Mouse (Mus musculus): Measurements from ENCODE around the gene Fndc4. TPM values are rescaled to one million over a fixed set of nuclear protein-coding genes. Genes with fewer than 3 reads are reported as not detected.

Fndc4 gene
- polyA plus RNA-seq, 1 experiment: 3.6 TPM

DNA sequence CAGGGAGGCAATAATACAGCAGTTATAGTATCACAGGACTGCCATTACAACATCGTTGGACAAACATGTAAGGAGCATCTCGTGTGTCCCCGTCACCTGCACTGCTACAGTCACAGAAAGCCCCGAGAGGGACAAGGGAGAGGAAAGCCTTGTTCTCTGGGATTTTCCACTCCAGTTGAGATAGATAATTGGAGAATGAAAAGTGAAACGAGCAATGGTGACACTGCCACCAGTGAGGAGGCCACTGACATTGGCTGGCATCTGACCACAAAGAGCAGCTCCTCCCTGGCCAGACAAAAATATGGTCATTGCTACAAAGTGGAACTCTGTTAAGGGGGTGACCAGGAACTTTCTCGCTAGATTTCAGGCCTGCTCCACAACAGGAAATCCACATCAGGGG lies 28.2 kb downstream of the Fndc4 start:
- no peak for TF ChIP-seq CTCF (IDR thresholded peaks at IDR 0.05; ENCODE audit: extremely low read depth, insufficient read depth, insufficient read length, insufficient replicate concordance)
- TF ChIP-seq POLR2A (IDR thresholded peaks at IDR 0.05; ENCODE audit: low read depth, low read length): no peak
- H3K4me1 ChIP-seq (ENCODE audit: control insufficient read depth, insufficient read depth, insufficient read length): no peaks in the 10 kb centered on the region
- H3K27me3 ChIP-seq (ENCODE audit: control insufficient read depth, insufficient read depth, low read length): no peaks in the 10 kb centered on the region
- peaks cover 6% of the 10 kb centered on the region for H3K36me3 ChIP-seq (ENCODE audit: control insufficient read depth, insufficient read depth, low read length)
- WGBS: 71% methylated on average over 6 of the region's 6 CpGs
- H3K27ac ChIP-seq (ENCODE audit: insufficient read depth, low read length): no peak overlapping the region
- H3K4me3 ChIP-seq (ENCODE audit: extremely low read depth, insufficient read depth, insufficient read length): no peak overlapping the region
- DNase-seq (ENCODE audit: low read depth in 1 of 2, low spot score in 2 of 2): no peak

DNA sequence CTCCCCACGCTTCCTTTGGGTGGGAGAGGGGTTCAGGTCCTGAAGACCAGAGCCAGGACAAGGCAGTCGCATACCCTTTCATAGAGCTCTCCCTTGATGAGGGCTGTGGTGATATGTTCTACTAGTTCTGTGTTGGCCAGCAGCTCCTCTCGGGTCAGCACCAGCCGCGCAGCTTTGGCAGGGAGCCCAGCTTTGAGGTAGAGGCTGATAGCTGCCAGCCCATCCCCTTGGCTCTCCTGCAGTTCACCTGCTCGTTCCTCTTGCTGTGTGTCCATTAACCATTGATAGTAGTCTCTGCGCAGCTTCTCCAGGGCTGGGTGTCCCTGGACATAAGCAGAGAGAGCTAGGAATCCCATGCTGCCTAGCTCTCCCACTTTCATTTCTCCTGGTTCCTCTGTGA lies 29.8 kb downstream of the Fndc4 start:
- 77% methylated on average over 7 of the region's 7 CpGs for WGBS
- DNase-seq (ENCODE audit: low read depth in 1 of 2, low spot score in 2 of 2): no peak
- no peak overlapping the region for H3K27ac ChIP-seq (ENCODE audit: insufficient read depth, low read length)
- TF ChIP-seq CTCF (IDR thresholded peaks at IDR 0.05; ENCODE audit: extremely low read depth, insufficient read depth, insufficient read length, insufficient replicate concordance) (no peak), POLR2A (IDR thresholded peaks at IDR 0.05; ENCODE audit: low read depth, low read length) (no peak)
- peaks cover 8% of the 10 kb centered on the region for H3K36me3 ChIP-seq (ENCODE audit: control insufficient read depth, insufficient read depth, low read length)
- no peaks in the 10 kb centered on the region for H3K4me1 ChIP-seq (ENCODE audit: control insufficient read depth, insufficient read depth, insufficient read length)
- H3K27me3 ChIP-seq (ENCODE audit: control insufficient read depth, insufficient read depth, low read length): no peaks in the 10 kb centered on the region
- H3K4me3 ChIP-seq (ENCODE audit: extremely low read depth, insufficient read depth, insufficient read length): no peak overlapping the region

DNA sequence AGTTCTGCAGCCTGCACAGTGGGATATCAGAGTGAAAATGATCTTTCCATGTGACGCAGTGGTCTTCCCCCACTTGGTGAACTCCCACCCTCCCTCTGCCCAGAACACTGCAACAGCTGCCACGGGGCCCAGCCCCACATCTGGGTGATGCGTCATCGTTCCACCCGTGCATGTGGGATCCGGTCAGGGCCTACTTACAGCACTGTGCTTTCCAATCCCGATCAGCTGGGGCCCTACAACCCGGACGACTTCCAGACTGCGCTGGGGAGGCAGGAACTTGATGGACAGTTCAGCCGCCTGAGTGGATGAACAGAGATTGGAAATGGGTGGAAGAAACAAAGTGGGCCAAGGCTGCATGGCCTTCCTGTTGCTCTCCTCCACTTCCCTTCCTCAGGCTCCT lies 38.3 kb downstream of the Fndc4 start:
- TF ChIP-seq CTCF (IDR thresholded peaks at IDR 0.05; ENCODE audit: extremely low read depth, insufficient read depth, insufficient read length, insufficient replicate concordance) (no peak), POLR2A (IDR thresholded peaks at IDR 0.05; ENCODE audit: low read depth, low read length) (no peak)
- Histone ChIP-seq H3K27ac (ENCODE audit: insufficient read depth, low read length) (no peak overlapping the region), H3K4me1 (ENCODE audit: control insufficient read depth, insufficient read depth, insufficient read length) (peaks cover 3% of the 10 kb centered on the region; the same call in 1 of the 2 replicates), H3K4me3 (ENCODE audit: extremely low read depth, insufficient read depth, insufficient read length) (no peak overlapping the region), H3K27me3 (ENCODE audit: control insufficient read depth, insufficient read depth, low read length) (no peaks in the 10 kb centered on the region), H3K36me3 (ENCODE audit: control insufficient read depth, insufficient read depth, low read length) (peaks cover 12% of the 10 kb centered on the region; the same call in 1 of the 2 replicates)
- no peak for DNase-seq (ENCODE audit: low read depth in 1 of 2, low spot score in 2 of 2)
- 90% methylated on average over 11 of the region's 11 CpGs for WGBS

DNA sequence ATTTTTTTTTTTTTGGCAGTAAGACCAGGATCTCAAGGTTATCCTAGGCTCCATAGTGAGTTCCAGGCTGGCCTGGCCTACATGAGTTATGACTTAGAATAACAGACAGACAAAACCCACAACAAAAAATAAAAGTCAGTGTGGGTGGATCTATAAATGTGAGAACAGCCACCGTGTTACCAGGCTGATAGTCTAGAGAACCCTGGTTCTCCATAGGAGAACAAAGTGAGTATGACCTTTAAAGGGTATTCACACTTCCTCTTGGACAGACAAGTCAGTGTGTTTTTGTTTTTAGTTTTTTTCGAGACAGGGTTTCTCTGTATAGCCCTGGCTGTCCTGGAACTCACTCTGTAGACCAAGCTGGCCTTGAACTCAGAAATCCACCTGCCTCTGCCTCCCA lies 39.9 kb downstream of the Fndc4 start:
- no peak for DNase-seq (ENCODE audit: low read depth in 1 of 2, low spot score in 2 of 2)
- H3K36me3 ChIP-seq (ENCODE audit: control insufficient read depth, insufficient read depth, low read length): peaks cover 22% of the 10 kb centered on the region

DNA sequence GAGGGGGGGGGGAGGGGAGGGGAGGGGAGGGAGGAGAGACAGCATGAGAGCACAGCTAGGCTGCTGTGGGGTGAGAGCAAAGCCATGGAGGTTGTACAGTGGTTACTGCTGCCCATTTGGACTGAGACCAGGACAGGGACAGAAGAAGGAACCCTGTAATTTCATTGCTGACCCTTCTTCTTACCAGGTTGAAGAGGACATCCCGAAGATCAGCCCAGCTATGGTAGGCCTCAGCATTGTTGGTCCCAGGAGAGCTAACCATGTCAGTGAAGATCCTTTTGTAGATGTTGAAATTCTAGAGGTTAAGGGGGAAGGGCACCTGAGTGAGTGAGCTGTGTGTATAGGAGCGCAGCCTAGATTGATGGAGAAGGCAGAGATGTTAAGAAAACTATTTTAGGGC lies 40.5 kb downstream of the Fndc4 start:
- Histone ChIP-seq H3K27me3 (ENCODE audit: control insufficient read depth, insufficient read depth, low read length) (no peaks in the 10 kb centered on the region), H3K4me3 (ENCODE audit: extremely low read depth, insufficient read depth, insufficient read length) (no peak overlapping the region), H3K36me3 (ENCODE audit: control insufficient read depth, insufficient read depth, low read length) (peaks cover 28% of the 10 kb centered on the region), H3K4me1 (ENCODE audit: control insufficient read depth, insufficient read depth, insufficient read length) (peaks cover 3% of the 10 kb centered on the region; the same call in 1 of the 2 replicates), H3K27ac (ENCODE audit: insufficient read depth, low read length) (no peak overlapping the region)
- no peak for DNase-seq (ENCODE audit: low read depth in 1 of 2, low spot score in 2 of 2)
- TF ChIP-seq CTCF (IDR thresholded peaks at IDR 0.05; ENCODE audit: extremely low read depth, insufficient read depth, insufficient read length, insufficient replicate concordance) (no peak), POLR2A (IDR thresholded peaks at IDR 0.05; ENCODE audit: low read depth, low read length) (no peak)
- WGBS: 91% methylated on average over 2 of the region's 2 CpGs

More for the DNA sequence above, 39.9 kb downstream of the Fndc4 start:
- no peak overlapping the region for H3K27ac ChIP-seq (ENCODE audit: insufficient read depth, low read length)
- no peaks in the 10 kb centered on the region for H3K27me3 ChIP-seq (ENCODE audit: control insufficient read depth, insufficient read depth, low read length)
- H3K4me3 ChIP-seq (ENCODE audit: extremely low read depth, insufficient read depth, insufficient read length): no peak overlapping the region
- WGBS: 43% methylated on average over 2 of the region's 2 CpGs
- TF ChIP-seq POLR2A (IDR thresholded peaks at IDR 0.05; ENCODE audit: low read depth, low read length) (no peak), CTCF (IDR thresholded peaks at IDR 0.05; ENCODE audit: extremely low read depth, insufficient read depth, insufficient read length, insufficient replicate concordance) (no peak)
- peaks cover 3% of the 10 kb centered on the region; the same call in 1 of the 2 replicates for H3K4me1 ChIP-seq (ENCODE audit: control insufficient read depth, insufficient read depth, insufficient read length)

DNA sequence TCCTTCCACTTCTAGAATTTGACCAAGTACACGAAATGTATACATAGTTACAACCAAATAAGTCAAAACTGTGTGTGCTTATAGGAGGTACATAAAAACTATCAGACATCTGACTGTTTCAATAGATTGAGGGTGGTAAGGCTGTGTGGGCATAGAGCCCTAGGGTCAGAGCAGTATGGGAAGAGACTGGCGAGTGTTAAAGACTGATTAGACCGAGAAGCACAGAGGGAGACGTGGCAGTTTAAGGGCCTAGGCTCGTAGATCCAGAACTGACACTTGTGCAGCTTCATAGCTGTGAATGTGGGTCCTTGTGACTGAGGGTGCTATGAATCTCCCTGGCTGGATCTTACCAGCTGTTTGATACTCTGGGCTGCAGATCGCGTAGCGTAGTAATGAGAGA lies 41.0 kb downstream of the Fndc4 start:
- peaks cover 32% of the 10 kb centered on the region for H3K36me3 ChIP-seq (ENCODE audit: control insufficient read depth, insufficient read depth, low read length)
- no peaks in the 10 kb centered on the region for H3K27me3 ChIP-seq (ENCODE audit: control insufficient read depth, insufficient read depth, low read length)
- TF ChIP-seq POLR2A (IDR thresholded peaks at IDR 0.05; ENCODE audit: low read depth, low read length) (no peak), CTCF (IDR thresholded peaks at IDR 0.05; ENCODE audit: extremely low read depth, insufficient read depth, insufficient read length, insufficient replicate concordance) (no peak)
- WGBS: 81% methylated on average over 8 of the region's 8 CpGs
- H3K4me3 ChIP-seq (ENCODE audit: extremely low read depth, insufficient read depth, insufficient read length): no peak overlapping the region
- no peak overlapping the region for H3K27ac ChIP-seq (ENCODE audit: insufficient read depth, low read length)
- no peak for DNase-seq (ENCODE audit: low read depth in 1 of 2, low spot score in 2 of 2)
- peaks cover 3% of the 10 kb centered on the region; the same call in 1 of the 2 replicates for H3K4me1 ChIP-seq (ENCODE audit: control insufficient read depth, insufficient read depth, insufficient read length)

DNA sequence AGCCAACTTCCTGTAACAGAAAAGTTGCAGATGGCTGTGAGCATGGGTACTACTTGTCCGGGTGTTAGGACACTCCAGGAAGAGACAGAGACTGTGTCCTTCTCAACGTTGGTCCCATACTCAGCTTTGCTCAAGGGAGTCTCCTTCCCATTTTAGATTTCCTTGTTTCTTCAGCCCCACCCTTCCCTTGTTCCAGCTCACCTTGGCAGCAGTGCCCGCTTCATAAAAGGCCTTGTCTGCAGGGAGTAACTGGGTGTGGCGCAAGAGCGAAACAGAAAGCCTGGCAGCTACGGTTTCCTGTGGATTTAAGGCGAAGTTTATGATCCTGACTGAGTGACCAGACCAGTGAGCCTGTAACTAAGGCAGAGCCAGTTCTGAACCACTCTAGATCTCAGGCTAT lies 41.4 kb downstream of the Fndc4 start:
- 76% methylated on average over 7 of the region's 7 CpGs for WGBS
- H3K27me3 ChIP-seq (ENCODE audit: control insufficient read depth, insufficient read depth, low read length): no peaks in the 10 kb centered on the region
- DNase-seq (ENCODE audit: low read depth in 1 of 2, low spot score in 2 of 2): no peak
- peaks cover 36% of the 10 kb centered on the region for H3K36me3 ChIP-seq (ENCODE audit: control insufficient read depth, insufficient read depth, low read length)
- H3K4me1 ChIP-seq (ENCODE audit: control insufficient read depth, insufficient read depth, insufficient read length): peaks cover 3% of the 10 kb centered on the region; the same call in 1 of the 2 replicates
- no peak overlapping the region for H3K27ac ChIP-seq (ENCODE audit: insufficient read depth, low read length)
- H3K4me3 ChIP-seq (ENCODE audit: extremely low read depth, insufficient read depth, insufficient read length): no peak overlapping the region
- TF ChIP-seq POLR2A (IDR thresholded peaks at IDR 0.05; ENCODE audit: low read depth, low read length): no peak
- no peak for TF ChIP-seq CTCF (IDR thresholded peaks at IDR 0.05; ENCODE audit: extremely low read depth, insufficient read depth, insufficient read length, insufficient replicate concordance)

Data from spleen, adult 2 months (tissue).